Mouse (Mus musculus) heart, embryonic 15.5 days (tissue): Measurements from ENCODE around the gene Tmem54. TPM values are rescaled to one million over a fixed set of nuclear protein-coding genes. Genes with fewer than 3 reads are reported as not detected.
A peak's percentile ranks its signal among the peaks of the same experiment; 100 is the strongest.

ENCODE experiments used
- ATAC-seq: fragments of 200-750 bp; cut with Nextera tagmentation; replicated peaks from 2 replicates; pipeline ENCODE4 v1.8.0; 2017; ENCODE audit warnings: low read depth, moderate TSS enrichment; ENCODE audit not compliant: insufficient number of reproducible peaks, insufficient read depth, low FRiP score
- H3K27ac ChIP-seq: fragments of 300-500 bp; sonication (generic); 2 replicates; pipeline ENCODE4 v1.5.1; 2015; ENCODE audit warnings: mild to moderate bottlenecking, inconsistent platforms
- H3K27me3 ChIP-seq: fragments of 300-500 bp; sonication (generic); 2 replicates; pipeline ENCODE4 v1.6.1; 2015; ENCODE audit warnings: inconsistent platforms
- H3K36me3 ChIP-seq: fragments of 300-500 bp; sonication (generic); 2 replicates; pipeline ENCODE4 v1.6.1; 2015; ENCODE audit warnings: mild to moderate bottlenecking, inconsistent platforms
- H3K4me1 ChIP-seq: fragments of 300-500 bp; sonication (generic); replicated peaks from 2 replicates; pipeline ENCODE4 v1.6.1; 2015; ENCODE audit warnings: inconsistent platforms
- H3K4me2 ChIP-seq: fragments of 300-500 bp; sonication (generic); 2 replicates; pipeline ENCODE4 v1.6.1; 2015; ENCODE audit warnings: inconsistent platforms, mild to moderate bottlenecking, moderate library complexity
- H3K4me3 ChIP-seq: fragments of 300-500 bp; sonication (generic); 2 replicates; pipeline ENCODE4 v1.5.1; 2015; ENCODE audit warnings: mild to moderate bottlenecking, inconsistent platforms
- H3K9ac ChIP-seq: fragments of 300-500 bp; sonication (generic); 2 replicates; pipeline ENCODE4 v1.6.1; 2015; ENCODE audit warnings: mild to moderate bottlenecking, inconsistent platforms
- H3K9me3 ChIP-seq: fragments of 300-500 bp; sonication (generic); replicated peaks from 2 replicates; pipeline ENCODE4 v1.6.1; 2016; ENCODE audit warnings: inconsistent platforms
- WGBS: fragments of 180-500 bp; shearing (Covaris S2); methylation state at CpG from one replicate; pipeline ENCODE4 v1.1.7; 2015; ENCODE audit warnings: mixed read lengths; 5-methylcytosine and 5-hydroxymethylcytosine counted together
- polyA plus RNA-seq: library from polyadenylated mRNA; unstranded; fragments of >200 nt; fragmentation: Nextera tagmentation; extraction: Ambion mirVana; gene quantifications from 2 replicates; pipeline ENCODE4 v1.2.1, GENCODE M21; 2015

The Tmem54 gene
- polyA plus RNA-seq, 1 experiment from 2014 or later: 0.35 TPM

DNA sequence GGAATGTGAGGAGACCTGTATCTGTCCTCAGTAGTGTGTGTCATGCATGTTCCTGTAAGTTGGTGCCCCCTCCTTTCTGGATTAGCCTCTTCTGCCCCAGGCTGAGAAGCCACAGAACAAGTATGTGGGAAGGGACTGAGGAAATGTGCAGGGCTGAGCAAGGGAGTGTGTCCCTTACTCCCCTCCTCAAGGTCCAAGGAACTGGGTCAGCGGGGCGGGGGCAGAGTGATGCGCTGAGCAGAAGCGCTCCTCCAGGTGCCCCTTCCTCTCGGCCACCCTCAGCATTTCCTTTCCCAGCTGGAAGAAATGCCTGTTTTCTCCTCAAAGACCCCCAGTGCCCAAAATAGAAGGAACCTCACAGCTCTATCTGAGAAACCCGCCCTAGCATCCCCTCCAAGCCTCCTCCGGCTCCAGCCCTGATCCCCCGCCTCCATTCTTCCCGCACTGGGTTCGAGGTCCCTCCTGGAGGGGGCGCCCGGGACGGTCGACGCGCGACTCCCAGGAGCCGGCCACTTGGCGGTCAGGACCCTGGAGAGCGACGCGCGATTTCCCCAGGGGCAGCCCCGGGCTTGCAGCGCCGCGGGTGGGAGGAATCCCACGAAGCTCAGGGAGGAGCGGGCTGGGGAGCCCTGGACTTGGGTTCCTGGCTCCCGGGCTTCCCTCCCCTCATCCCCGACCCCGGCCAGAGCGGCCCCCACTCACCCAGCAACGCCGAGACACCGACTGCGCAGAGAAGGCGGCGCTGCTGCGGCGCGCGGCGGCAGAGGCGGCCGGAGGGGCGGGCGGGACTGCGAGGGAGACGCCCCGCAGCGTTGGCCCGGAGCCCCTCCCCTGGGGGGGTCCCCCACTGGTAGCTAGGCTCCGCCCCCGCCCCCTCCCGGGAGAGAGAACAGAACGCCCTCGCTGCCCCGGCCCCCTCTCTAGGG is 15.4 kb downstream of the Tmem54 start:
- Histone ChIP-seq H3K4me3 (peak overlapping the region; percentile 44), H3K4me1 (peaks cover 25% of the 10 kb centered on the region), H3K4me2 (peak overlapping the region; percentile 74), H3K36me3 (no peaks in the 10 kb centered on the region), H3K27ac (no peak overlapping the region), H3K27me3 (peaks cover 87% of the 10 kb centered on the region), H3K9me3 (no peaks in the 10 kb centered on the region), H3K9ac (no peak overlapping the region)
- 3% methylated on average over 53 of the region's 59 CpGs for WGBS
- ATAC-seq: peak; percentile 58

DNA sequence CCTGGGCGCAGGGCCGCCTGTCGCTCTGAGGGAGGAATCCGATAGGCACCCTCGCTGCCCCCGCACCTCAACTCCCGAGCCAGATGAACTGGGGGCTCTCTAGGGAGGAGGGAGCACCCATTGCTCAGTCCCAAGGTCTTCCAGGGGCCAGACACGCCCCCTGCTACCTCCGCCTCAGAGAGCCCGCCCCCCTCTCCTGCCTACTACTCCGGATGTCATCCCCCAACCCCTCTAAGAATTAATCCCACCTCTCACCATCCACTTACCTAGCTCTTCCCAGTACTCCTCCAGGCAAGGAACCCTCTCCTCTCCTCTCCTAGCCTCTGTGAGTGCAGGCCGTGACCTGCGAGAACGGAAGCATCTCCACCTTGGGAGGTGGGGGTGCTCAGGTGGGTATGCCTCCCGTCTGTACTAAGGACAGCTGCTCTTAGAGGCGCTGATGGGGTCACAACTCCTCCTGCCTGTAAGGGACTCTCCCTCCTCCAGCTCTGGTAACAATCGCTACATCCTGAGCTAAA is 16.3 kb downstream of the Tmem54 start, which contains the start of gene Hpca:
Gene Hpca (minus strand): TSS at position 468 of the 518 bp plus-strand sequence.
- H3K27me3 ChIP-seq: peaks cover 90% of the 10 kb centered on the region
- H3K4me2 ChIP-seq: peak within 1 kb of the TSS; percentile 74
- peaks cover 32% of the 10 kb centered on the region for H3K4me1 ChIP-seq
- H3K4me3 ChIP-seq: peak within 1 kb of the TSS; percentile 44
- no peaks in the 10 kb centered on the region for H3K36me3 ChIP-seq
- no peak within 1 kb of the TSS for H3K9ac ChIP-seq
- ATAC-seq: no peak
- 2% methylated on average over 17 of the region's 17 CpGs for WGBS
- no peaks in the 10 kb centered on the region for H3K9me3 ChIP-seq
- no peak within 1 kb of the TSS for H3K27ac ChIP-seq

DNA sequence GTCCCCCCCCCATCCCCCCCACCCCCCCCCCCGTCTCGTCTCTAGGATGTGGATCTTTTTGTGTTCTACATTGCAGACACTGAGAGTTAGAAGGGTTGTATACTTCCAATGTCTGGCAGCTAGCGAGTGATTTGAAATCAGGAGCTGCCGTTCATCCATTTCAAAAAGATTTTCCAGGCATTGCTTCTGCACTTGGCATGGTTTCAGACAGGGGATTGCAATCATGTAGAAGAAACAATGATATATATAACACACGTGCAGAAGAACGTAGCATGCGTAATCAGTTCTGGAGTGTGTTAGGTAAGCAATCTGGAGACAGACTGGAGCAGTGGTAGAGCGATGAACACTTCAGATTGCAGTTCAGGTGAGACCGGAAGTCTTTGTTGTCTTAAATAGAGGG is 16.8 kb downstream of the Tmem54 start:
- H3K27ac ChIP-seq: no peak overlapping the region
- no peak for ATAC-seq
- H3K4me3 ChIP-seq: no peak overlapping the region
- no peak overlapping the region for H3K9ac ChIP-seq
- H3K36me3 ChIP-seq: no peaks in the 10 kb centered on the region
- WGBS: 25% methylated on average over 9 of the region's 9 CpGs
- H3K4me1 ChIP-seq: peaks cover 32% of the 10 kb centered on the region
- peaks cover 89% of the 10 kb centered on the region for H3K27me3 ChIP-seq
- no peaks in the 10 kb centered on the region for H3K9me3 ChIP-seq
- H3K4me2 ChIP-seq: no peak overlapping the region

- Histone ChIP-seq H3K9me3 (no peaks in the 10 kb centered on the region), H3K36me3 (no peaks in the 10 kb centered on the region), H3K27ac (no peak overlapping the region), H3K9ac (no peak overlapping the region), H3K4me3 (no peak overlapping the region), H3K4me2 (no peak overlapping the region), H3K27me3 (peaks cover 83% of the 10 kb centered on the region), H3K4me1 (peaks cover 32% of the 10 kb centered on the region)
- 18% methylated on average over 8 of the region's 8 CpGs for WGBS
- ATAC-seq: no peak
These were observed 17.4 kb downstream of the Tmem54 start for GRCm38 (mm10) chr4:129122719-129123118.

- H3K4me2 ChIP-seq: peak overlapping the region; percentile 49
These were observed 19.4 kb downstream of the Tmem54 start for GRCm38 (mm10) chr4:129124652-129125146.

DNA sequence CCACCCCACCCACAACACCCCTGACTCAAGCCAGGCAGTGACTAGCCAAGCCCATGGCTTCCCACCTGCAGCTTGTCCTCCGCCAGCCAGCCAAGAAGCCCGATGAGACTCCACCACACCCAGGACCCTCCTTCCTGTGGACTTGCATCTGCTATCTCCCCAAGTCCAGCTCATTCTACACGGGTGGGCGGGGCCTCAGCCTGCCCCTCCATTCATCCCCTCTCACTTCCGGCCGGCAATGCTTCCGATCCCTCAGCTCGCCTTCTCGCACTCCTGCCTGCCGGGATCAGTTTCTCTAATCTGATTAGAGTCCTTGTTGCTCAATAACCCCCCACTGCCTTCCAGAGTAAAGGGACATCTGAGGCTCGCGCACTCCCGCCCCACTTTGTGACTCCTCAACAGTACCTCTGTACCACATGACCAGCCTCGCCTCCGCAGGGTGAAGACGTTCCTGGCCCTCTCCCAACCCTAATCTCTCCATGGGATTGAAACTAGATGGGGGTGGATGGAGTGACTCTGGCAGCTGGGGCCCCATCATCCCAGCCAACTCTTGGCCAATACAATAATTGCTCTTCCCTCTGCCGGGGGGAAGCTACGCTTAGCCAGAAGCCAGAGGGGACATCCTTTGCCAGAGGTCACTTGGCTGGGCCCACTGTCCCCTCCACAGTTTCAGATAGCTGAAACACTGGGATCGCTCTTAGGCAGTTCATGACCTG is 20.5 kb downstream of the Tmem54 start:
- Histone ChIP-seq H3K4me2 (peak overlapping the region; percentile 49), H3K9ac (no peak overlapping the region), H3K4me3 (peak overlapping the region; percentile 23), H3K27me3 (peaks cover 64% of the 10 kb centered on the region), H3K9me3 (no peaks in the 10 kb centered on the region), H3K27ac (no peak overlapping the region), H3K36me3 (no peaks in the 10 kb centered on the region), H3K4me1 (peaks cover 42% of the 10 kb centered on the region)
- 10% methylated on average over 19 of the region's 19 CpGs for WGBS
- ATAC-seq: no peak

More at GRCm38 (mm10) chr4:129124652-129125146, 19.4 kb downstream of the Tmem54 start:
- Histone ChIP-seq H3K4me3 (no peak overlapping the region), H3K27me3 (peaks cover 68% of the 10 kb centered on the region), H3K4me1 (peaks cover 36% of the 10 kb centered on the region), H3K27ac (no peak overlapping the region), H3K9me3 (no peaks in the 10 kb centered on the region), H3K9ac (no peak overlapping the region), H3K36me3 (no peaks in the 10 kb centered on the region)
- no peak for ATAC-seq
- 3% methylated on average over 13 of the region's 13 CpGs for WGBS

DNA sequence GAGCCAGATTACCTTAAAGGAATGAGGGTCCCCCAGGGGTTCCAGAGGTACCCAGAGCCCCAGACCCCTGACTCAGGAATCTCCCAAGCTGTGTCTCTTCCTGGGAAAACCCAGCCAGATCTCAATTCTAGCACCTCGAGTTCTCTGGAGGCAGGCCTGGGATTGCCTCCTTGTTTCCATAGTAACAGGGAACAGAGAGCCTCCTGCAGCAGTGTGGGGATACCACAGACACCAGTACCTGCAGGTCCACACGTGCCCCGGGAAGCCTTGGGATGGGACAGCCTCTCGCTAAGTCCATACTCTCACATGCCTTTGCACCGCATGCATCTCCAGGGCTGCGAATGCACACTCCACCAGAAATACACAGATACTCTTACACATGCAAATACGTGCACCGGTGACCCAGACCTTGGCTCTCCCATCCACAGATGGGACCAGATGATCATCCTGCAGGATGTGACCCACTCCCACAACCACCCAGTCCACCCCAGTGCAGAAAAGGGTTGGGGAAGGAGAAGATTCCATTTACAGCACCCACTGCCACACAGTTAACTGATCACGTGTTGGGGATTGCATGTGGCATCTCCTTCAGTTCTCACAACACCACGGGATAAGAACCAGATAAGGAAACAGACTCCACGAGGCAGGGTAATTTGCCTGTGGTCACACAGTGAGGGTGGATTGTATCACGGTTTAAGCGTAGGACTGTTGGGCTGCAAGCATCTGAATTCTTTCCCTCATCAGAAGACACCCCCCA is 23.4 kb downstream of the Tmem54 start:
- Histone ChIP-seq H3K36me3 (no peaks in the 10 kb centered on the region), H3K4me2 (no peak overlapping the region), H3K4me1 (peaks cover 35% of the 10 kb centered on the region), H3K27ac (no peak overlapping the region), H3K9me3 (no peaks in the 10 kb centered on the region), H3K27me3 (peaks cover 41% of the 10 kb centered on the region), H3K4me3 (no peak overlapping the region), H3K9ac (no peak overlapping the region)
- WGBS: 44% methylated on average over 13 of the region's 13 CpGs
- ATAC-seq: no peak

GRCm38 (mm10) chr4:129129387-129129786 is 24.0 kb downstream of the Tmem54 start:
- no peak for ATAC-seq

DNA sequence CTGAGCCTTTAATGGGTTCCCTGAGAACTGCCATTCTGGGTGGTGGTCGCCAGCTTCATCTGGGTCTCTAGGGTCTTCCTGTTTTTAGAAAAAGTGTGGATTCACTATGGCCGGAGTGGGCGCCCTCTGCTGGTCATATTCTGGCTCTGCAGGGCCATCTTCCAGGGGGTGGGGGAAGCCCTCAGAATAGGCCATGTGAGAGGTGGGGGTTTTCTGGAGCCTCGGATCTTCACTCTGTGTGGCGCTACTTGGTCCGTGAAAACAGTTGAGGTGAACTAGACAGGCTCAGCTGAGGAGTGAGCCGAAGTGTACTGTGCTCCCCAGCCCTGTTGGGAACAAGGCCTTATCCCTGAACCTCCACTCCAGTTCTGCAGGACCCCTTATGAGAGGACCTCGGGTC is 24.8 kb downstream of the Tmem54 start:
- H3K4me2 ChIP-seq: peak overlapping the region; percentile 50
- H3K9me3 ChIP-seq: no peaks in the 10 kb centered on the region
- H3K36me3 ChIP-seq: no peaks in the 10 kb centered on the region
- WGBS: 2% methylated on average over 8 of the region's 8 CpGs
- H3K4me1 ChIP-seq: peaks cover 35% of the 10 kb centered on the region
- peaks cover 30% of the 10 kb centered on the region for H3K27me3 ChIP-seq
- H3K4me3 ChIP-seq: peak overlapping the region; percentile 19; the same call in 1 of the 2 replicates
- ATAC-seq: 0 out of 2 replicates have a peak, but pooled peaks have one; percentile 20
- no peak overlapping the region for H3K27ac ChIP-seq
- no peak overlapping the region for H3K9ac ChIP-seq

More at GRCm38 (mm10) chr4:129129387-129129786, 24.0 kb downstream of the Tmem54 start:
- H3K4me1 ChIP-seq: peaks cover 35% of the 10 kb centered on the region
- H3K27ac ChIP-seq: no peak overlapping the region
- no peak overlapping the region for H3K4me3 ChIP-seq
- peaks cover 35% of the 10 kb centered on the region for H3K27me3 ChIP-seq
- no peaks in the 10 kb centered on the region for H3K36me3 ChIP-seq
- no peak overlapping the region for H3K4me2 ChIP-seq
- H3K9ac ChIP-seq: no peak overlapping the region
- WGBS: 40% methylated on average over 9 of the region's 9 CpGs
- H3K9me3 ChIP-seq: no peaks in the 10 kb centered on the region

GRCm38 (mm10) chr4:129130755-129131303 is 25.5 kb downstream of the Tmem54 start:
- no peak overlapping the region for H3K9ac ChIP-seq
- H3K27ac ChIP-seq: no peak overlapping the region
- no peaks in the 10 kb centered on the region for H3K36me3 ChIP-seq
- peaks cover 30% of the 10 kb centered on the region for H3K4me1 ChIP-seq
- 4% methylated on average over 17 of the region's 17 CpGs for WGBS
- H3K4me2 ChIP-seq: peak overlapping the region; percentile 50
- H3K4me3 ChIP-seq: peak overlapping the region; percentile 19
- H3K27me3 ChIP-seq: peaks cover 30% of the 10 kb centered on the region
- H3K9me3 ChIP-seq: no peaks in the 10 kb centered on the region
- 0 out of 2 replicates have a peak, but pooled peaks have one; percentile 14 for ATAC-seq
